Mouse (Mus musculus) small intestine, adult 2 months (tissue): ENCODE measurements around the gene Edc3.

Source experiments
- CTCF ChIP-seq: fragments of 200-500 bp; IDR thresholded peaks from 2 replicates; pipeline ENCODE4 v1.5.1; 2012; ENCODE audit warnings: low read depth, mild to moderate bottlenecking, control low read depth, inconsistent platforms, low read length, moderate library complexity, mixed read lengths; ENCODE audit not compliant: insufficient replicate concordance, insufficient read length; ENCODE audit errors: extremely low read depth
- POLR2A ChIP-seq: fragments of 200-500 bp; IDR thresholded peaks from 2 replicates; pipeline ENCODE4 v1.6.1; 2012; ENCODE audit warnings: low read depth, mild to moderate bottlenecking, control low read depth, inconsistent platforms, low read length, moderate library complexity

DNA sequence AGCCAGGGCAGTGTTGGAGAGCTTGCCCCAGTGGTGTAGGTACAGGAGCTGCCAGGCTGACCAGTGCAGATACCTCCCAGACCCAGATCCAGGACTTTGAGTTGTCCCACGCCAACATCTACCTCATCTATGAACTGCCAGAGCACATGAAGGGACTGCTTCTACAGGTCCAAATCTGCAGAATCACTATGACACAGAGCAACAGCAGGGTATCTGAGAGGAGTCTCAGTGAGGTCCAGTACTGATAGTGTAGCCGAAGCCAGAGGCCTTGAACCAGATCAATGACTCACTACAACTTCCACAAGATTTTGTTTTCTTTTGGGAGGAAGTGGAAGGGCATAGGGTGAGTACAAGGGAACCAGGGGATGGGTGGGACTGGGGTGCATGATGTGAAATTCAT, 20.6 kb upstream of the Edc3 start, which contains the start of gene Cyp1a1:
- TF ChIP-seq CTCF (no peak), POLR2A (no peak)
